Mouse (Mus musculus): ENCODE results near the gene Lonp1. TPM values are rescaled to one million over a fixed set of nuclear protein-coding genes. Genes with fewer than 3 reads are reported as not detected.
A peak's percentile ranks its signal among the peaks of the same experiment; 100 is the strongest.

Lonp1 gene
- polyA plus RNA-seq, 1 experiment from 2014 or later, result 25.8 TPM

GRCm38 (mm10) chr17:56667591-56667990, 40.9 kb upstream of the Lonp1 start:
- H3K27ac ChIP-seq (replicated peaks), result no peak overlapping the region
- ATAC-seq (ENCODE audit: low FRiP score, low TSS enrichment) (no peak), DNase-seq (ENCODE audit: low spot score) (no peak)
- H3K4me2 ChIP-seq (replicated peaks; ENCODE audit: low read depth), result no peak overlapping the region
- no peak for TF ChIP-seq EP300 (optimal IDR thresholded peaks at IDR 0.05)
- TF ChIP-seq CTCF (IDR thresholded peaks at IDR 0.05; ENCODE audit: low read depth), result no peak
- no peaks in the 10 kb centered on the region for H3K36me3 ChIP-seq (ENCODE audit: control insufficient read depth, insufficient read depth, low read length)
- 72% methylated on average over 3 of the region's 3 CpGs for WGBS
- H3K4me3 ChIP-seq (ENCODE audit: low read depth, low read length), result no peak overlapping the region
- no peak overlapping the region for H3K9ac ChIP-seq (ENCODE audit: low read length)
- H3K4me1 ChIP-seq (replicated peaks; ENCODE audit: control insufficient read depth, insufficient read depth), result peaks cover 7% of the 10 kb centered on the region; the same call in 1 of the 2 replicates
- no peaks in the 10 kb centered on the region for H3K27me3 ChIP-seq (ENCODE audit: control insufficient read depth, insufficient read depth, low read length)
- no peaks in the 10 kb centered on the region for H3K9me3 ChIP-seq (ENCODE audit: control insufficient read depth, low read length)

DNA sequence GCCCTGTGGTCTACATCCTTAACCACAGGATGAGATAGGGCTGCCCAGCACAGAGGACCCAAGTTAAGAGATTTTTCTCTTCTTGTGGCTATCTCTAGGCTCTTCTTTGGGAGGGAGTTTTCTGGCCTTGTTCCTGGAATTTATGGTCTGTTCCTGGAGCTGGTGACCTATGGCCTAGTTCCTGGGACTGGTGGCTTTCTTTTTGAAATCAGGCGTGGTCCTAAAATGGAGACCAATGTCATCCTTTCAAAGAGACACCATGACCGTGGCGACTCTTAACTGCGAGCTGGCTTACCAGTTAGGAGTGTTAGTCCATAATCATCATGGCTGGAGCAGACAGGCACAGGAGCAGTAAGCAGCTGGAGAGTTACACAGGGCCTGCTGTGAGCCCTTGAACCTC, 39.7 kb upstream of the Lonp1 start:
- TF ChIP-seq CTCF (IDR thresholded peaks at IDR 0.05; ENCODE audit: low read depth), result no peak
- TF ChIP-seq EP300 (optimal IDR thresholded peaks at IDR 0.05), result no peak
- ATAC-seq (ENCODE audit: low FRiP score, low TSS enrichment) (no peak), DNase-seq (ENCODE audit: low spot score) (no peak)
- Histone ChIP-seq H3K4me1 (replicated peaks; ENCODE audit: control insufficient read depth, insufficient read depth) (peaks cover 7% of the 10 kb centered on the region; the same call in 1 of the 2 replicates), H3K9ac (ENCODE audit: low read length) (no peak overlapping the region), H3K27me3 (ENCODE audit: control insufficient read depth, insufficient read depth, low read length) (no peaks in the 10 kb centered on the region), H3K36me3 (ENCODE audit: control insufficient read depth, insufficient read depth, low read length) (no peaks in the 10 kb centered on the region), H3K27ac (replicated peaks) (no peak overlapping the region), H3K4me2 (replicated peaks; ENCODE audit: low read depth) (no peak overlapping the region), H3K9me3 (ENCODE audit: control insufficient read depth, low read length) (no peaks in the 10 kb centered on the region), H3K4me3 (ENCODE audit: low read depth, low read length) (no peak overlapping the region)
- 94% methylated on average over 4 of the region's 4 CpGs for WGBS

DNA sequence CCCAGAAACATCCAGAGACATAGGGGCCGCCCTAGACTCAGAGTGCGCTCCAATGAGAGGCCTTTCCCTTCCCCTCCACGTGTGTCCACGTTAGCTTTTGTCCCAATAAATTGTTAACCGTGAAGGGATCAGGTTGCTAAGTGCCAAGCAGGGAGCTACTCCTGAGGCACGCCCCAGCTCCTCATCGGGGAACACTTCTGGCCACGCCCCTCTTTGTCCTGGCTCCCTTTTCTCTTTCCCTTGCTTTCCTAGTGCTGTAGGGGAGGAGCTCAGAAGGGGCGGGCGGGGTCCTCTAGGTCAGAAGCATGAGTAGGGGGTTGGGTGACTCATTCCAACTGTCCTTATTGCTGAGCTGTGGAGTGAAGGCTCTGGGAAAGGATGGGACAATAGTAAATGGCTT, 37.6 kb upstream of the Lonp1 start:
- Histone ChIP-seq H3K9me3 (ENCODE audit: control insufficient read depth, low read length) (no peaks in the 10 kb centered on the region), H3K27me3 (ENCODE audit: control insufficient read depth, insufficient read depth, low read length) (no peaks in the 10 kb centered on the region), H3K9ac (ENCODE audit: low read length) (no peak overlapping the region), H3K4me3 (ENCODE audit: low read depth, low read length) (no peak overlapping the region), H3K4me1 (replicated peaks; ENCODE audit: control insufficient read depth, insufficient read depth) (peaks cover 7% of the 10 kb centered on the region; the same call in 1 of the 2 replicates), H3K36me3 (ENCODE audit: control insufficient read depth, insufficient read depth, low read length) (no peaks in the 10 kb centered on the region), H3K27ac (replicated peaks) (no peak overlapping the region), H3K4me2 (replicated peaks; ENCODE audit: low read depth) (peak overlapping the region; percentile 25)
- DNase-seq (ENCODE audit: low spot score) (peak; percentile 54), ATAC-seq (ENCODE audit: low FRiP score, low TSS enrichment) (peak; percentile 48)
- TF ChIP-seq EP300 (optimal IDR thresholded peaks at IDR 0.05), result no peak
- no peak for TF ChIP-seq CTCF (IDR thresholded peaks at IDR 0.05; ENCODE audit: low read depth)
- WGBS, result 10% methylated on average over 10 of the region's 10 CpGs

DNA sequence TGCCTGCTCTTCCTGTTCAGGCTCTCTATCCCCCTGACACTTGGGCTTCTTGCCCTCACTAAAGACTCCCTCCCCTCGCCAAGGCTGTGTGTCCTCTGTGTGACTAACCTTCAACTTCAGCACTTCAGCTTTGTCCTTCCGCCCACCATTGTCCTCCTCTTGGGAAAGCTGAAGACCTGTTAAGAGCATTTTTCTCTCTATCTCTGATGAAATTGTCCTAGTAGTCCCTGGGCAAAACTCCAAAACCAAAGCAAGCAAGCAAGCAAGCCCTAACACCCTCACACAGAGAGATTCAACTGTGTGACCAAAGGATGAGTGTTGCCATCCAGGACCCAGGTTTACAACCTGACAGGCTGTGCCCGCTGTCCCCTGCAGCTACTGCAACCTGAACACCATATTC, 37.0 kb upstream of the Lonp1 start:
- WGBS, result 61% methylated on average over 3 of the region's 3 CpGs
- no peak for DNase-seq (ENCODE audit: low spot score)
- ATAC-seq (ENCODE audit: low FRiP score, low TSS enrichment), result no peak

GRCm38 (mm10) chr17:56656171-56656570, 29.5 kb upstream of the Lonp1 start:
- Histone ChIP-seq H3K9me3 (ENCODE audit: control insufficient read depth, low read length) (no peaks in the 10 kb centered on the region), H3K4me2 (replicated peaks; ENCODE audit: low read depth) (no peak overlapping the region), H3K4me3 (ENCODE audit: low read depth, low read length) (no peak overlapping the region), H3K9ac (ENCODE audit: low read length) (no peak overlapping the region), H3K36me3 (ENCODE audit: control insufficient read depth, insufficient read depth, low read length) (no peaks in the 10 kb centered on the region), H3K4me1 (replicated peaks; ENCODE audit: control insufficient read depth, insufficient read depth) (no peaks in the 10 kb centered on the region), H3K27ac (replicated peaks) (no peak overlapping the region), H3K27me3 (ENCODE audit: control insufficient read depth, insufficient read depth, low read length) (no peaks in the 10 kb centered on the region)
- 79% methylated on average over 6 of the region's 6 CpGs for WGBS
- TF ChIP-seq CTCF (IDR thresholded peaks at IDR 0.05; ENCODE audit: low read depth) (no peak), EP300 (optimal IDR thresholded peaks at IDR 0.05) (no peak)
- ATAC-seq (ENCODE audit: low FRiP score, low TSS enrichment), result no peak
- DNase-seq (ENCODE audit: low spot score), result no peak

More for the DNA sequence above, 37.0 kb upstream of the Lonp1 start:
- no peak overlapping the region for H3K4me3 ChIP-seq (ENCODE audit: low read depth, low read length)
- TF ChIP-seq CTCF (IDR thresholded peaks at IDR 0.05; ENCODE audit: low read depth), result no peak
- TF ChIP-seq EP300 (optimal IDR thresholded peaks at IDR 0.05), result no peak
- no peak overlapping the region for H3K9ac ChIP-seq (ENCODE audit: low read length)
- no peaks in the 10 kb centered on the region for H3K9me3 ChIP-seq (ENCODE audit: control insufficient read depth, low read length)
- no peak overlapping the region for H3K4me2 ChIP-seq (replicated peaks; ENCODE audit: low read depth)
- no peak overlapping the region for H3K27ac ChIP-seq (replicated peaks)
- H3K27me3 ChIP-seq (ENCODE audit: control insufficient read depth, insufficient read depth, low read length), result no peaks in the 10 kb centered on the region
- no peaks in the 10 kb centered on the region for H3K36me3 ChIP-seq (ENCODE audit: control insufficient read depth, insufficient read depth, low read length)
- peaks cover 7% of the 10 kb centered on the region; the same call in 1 of the 2 replicates for H3K4me1 ChIP-seq (replicated peaks; ENCODE audit: control insufficient read depth, insufficient read depth)

DNA sequence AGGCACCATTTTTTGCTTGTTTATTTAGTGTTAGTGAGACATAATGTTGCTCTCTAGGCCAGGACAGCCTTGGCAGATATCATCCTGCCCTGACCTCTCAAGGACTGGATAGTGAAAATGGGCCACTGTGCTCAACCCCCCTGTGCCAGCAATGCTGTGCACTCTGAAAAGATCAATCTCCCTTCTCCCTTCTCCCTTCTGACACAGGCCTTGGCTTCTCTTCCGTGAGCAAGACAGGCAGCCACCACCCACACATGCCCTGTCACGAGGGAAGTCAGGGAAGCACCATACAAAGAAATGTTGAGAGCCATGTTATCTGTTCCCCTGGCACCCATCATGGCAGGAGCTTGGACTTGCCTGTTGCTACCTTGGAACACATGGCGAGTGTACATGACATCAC, 28.6 kb upstream of the Lonp1 start:
- ATAC-seq (ENCODE audit: low FRiP score, low TSS enrichment) (no peak), DNase-seq (ENCODE audit: low spot score) (no peak)
- Histone ChIP-seq H3K36me3 (ENCODE audit: control insufficient read depth, insufficient read depth, low read length) (no peaks in the 10 kb centered on the region), H3K9ac (ENCODE audit: low read length) (no peak overlapping the region), H3K4me1 (replicated peaks; ENCODE audit: control insufficient read depth, insufficient read depth) (no peaks in the 10 kb centered on the region), H3K27ac (replicated peaks) (no peak overlapping the region), H3K27me3 (ENCODE audit: control insufficient read depth, insufficient read depth, low read length) (no peaks in the 10 kb centered on the region), H3K4me2 (replicated peaks; ENCODE audit: low read depth) (no peak overlapping the region), H3K4me3 (ENCODE audit: low read depth, low read length) (no peak overlapping the region), H3K9me3 (ENCODE audit: control insufficient read depth, low read length) (no peaks in the 10 kb centered on the region)
- WGBS, result 62% methylated on average over 3 of the region's 3 CpGs
- TF ChIP-seq CTCF (IDR thresholded peaks at IDR 0.05; ENCODE audit: low read depth) (no peak), EP300 (optimal IDR thresholded peaks at IDR 0.05) (no peak)
